Mouse (Mus musculus) urinary bladder, adult 18-20 months (tissue): ENCODE results near the gene Cmtm3.
A peak's percentile ranks its signal among the peaks of the same experiment; 100 is the strongest.
"Not testable (repeated sequence)": the region's sequence is repeated elsewhere in the genome, so short reads cannot be mapped to it uniquely, and the experiment has no call there.

Source experiments
- DNase-seq, 2 experiments: peaks; one replicate each; pipeline ENCODE4 v3.0.0; 2022; ENCODE audit warnings: low spot score in 2 of 2, mixed read lengths in 2 of 2

Cmtm3 gene

DNA sequence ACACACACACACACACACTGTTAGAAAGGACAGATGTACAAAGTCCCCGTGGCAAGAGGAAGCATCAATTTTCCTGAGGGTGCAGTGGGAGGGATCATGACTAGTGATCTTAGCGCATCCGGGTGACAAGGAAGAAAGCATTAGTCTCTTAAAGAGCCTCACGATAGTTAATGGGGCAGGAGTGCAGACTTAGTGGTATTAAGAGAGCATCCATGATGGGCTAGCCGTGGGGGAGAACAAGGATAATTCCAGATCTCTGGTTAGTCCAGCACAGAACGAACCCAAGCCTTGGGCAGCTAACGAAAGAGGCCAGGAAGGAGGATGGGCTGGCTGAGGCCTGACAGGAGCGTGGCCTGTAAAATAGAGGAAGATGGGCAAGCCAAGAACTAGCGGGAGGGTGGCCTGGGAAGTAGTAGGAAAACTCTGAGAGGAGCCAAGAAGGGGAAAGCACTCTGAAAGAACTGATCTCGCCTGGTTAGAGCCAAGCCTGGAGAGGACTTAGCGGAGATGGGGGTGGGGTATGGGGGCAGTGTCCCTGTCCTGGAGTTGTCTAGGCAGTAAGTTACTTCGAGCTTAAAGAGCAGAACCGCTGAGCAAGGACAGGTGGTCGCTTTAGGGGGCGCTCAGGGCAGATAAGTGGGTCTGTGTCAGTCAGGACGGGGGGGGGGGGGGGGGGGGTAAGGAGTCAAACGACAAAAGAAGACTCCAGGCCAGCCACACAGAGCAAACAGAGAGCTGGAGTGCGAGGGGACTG is at the start of gene Cmtm3:
Gene Cmtm3 (plus strand): TSS at position 182 of the 754 bp plus-strand sequence.
- no peak for DNase-seq

DNA sequence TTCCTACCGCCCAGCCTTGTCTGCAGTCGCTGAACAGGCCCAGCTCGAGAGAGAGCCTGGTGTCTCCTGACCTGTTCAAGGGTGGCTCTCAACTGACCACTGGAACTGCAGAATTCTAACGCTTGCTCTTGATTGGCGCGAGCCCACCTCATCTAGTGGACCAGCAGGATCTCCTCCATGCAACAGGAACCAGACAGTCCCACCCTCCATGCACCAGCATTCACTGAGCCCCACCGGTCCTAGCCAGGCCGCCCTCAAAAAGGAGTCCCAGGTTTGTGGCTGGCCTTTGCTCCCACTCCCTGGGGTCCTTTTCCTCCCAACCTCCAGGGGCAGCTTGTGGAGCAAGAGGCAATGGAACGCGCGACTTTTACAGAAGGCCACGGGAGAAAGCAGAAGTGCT is 46.1 kb upstream of the Cmtm3 start, which contains the start of gene Cmtm2a:
Gene Cmtm2a (minus strand): TSS at position 101 of the 400 bp plus-strand sequence.
- not testable (repeated sequence) for DNase-seq

- no peak for DNase-seq
Measured at GRCm38 (mm10) chr8:104294396-104294795, 44.8 kb upstream of the Cmtm3 start.

- DNase-seq: not testable (repeated sequence)
Measured at GRCm38 (mm10) chr8:104301577-104301976, 37.6 kb upstream of the Cmtm3 start.

GRCm38 (mm10) chr8:104302536-104302935 is 36.7 kb upstream of the Cmtm3 start:
- not testable (repeated sequence) for DNase-seq

GRCm38 (mm10) chr8:104304962-104305361 is 34.2 kb upstream of the Cmtm3 start:
- DNase-seq: no peak

- DNase-seq: not testable (repeated sequence)
Measured at GRCm38 (mm10) chr8:104308341-104308740, 30.9 kb upstream of the Cmtm3 start.

DNA sequence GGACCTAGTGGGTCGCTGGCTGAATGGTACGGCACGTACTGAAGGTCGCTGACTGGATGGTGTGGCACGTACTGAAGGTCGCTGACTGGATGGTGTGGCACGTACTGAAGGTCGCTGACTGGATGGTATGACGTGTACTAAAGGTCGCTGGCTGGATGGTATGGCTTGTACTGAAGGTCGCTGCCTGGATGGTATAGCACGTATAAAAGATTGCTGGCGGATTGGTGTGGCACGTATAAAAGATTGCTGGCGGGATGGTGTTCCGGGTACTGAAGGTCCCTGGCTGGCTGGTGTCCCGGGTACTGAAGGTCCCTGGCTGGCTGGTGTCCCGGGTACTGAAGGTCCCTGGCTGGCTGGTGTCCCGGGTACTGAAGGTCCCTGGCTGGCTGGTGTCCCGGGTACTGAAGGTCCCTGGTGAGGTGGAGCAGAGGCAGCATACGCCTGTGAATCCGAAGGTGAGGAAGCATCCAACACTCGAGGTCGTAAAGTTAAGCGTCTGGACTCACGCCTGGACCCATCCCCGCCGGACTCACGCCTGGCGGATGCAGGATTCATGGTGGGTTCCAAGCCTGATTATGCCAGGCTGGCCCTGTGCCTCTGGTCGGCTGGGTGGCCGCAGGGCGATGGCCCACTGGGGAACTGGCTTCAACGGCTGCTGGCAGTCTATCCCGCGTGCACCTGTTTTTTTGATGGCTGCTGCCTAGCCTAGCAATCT is 29.6 kb upstream of the Cmtm3 start, which contains the start of the genes Gm45711 and Cmtm1:
Gene Gm45711 (minus strand): TSS at position 641 of the 715 bp plus-strand sequence.
Gene Cmtm1 (minus strand): TSS at position 705 of the 715 bp plus-strand sequence.
- not testable (repeated sequence) for DNase-seq

DNA sequence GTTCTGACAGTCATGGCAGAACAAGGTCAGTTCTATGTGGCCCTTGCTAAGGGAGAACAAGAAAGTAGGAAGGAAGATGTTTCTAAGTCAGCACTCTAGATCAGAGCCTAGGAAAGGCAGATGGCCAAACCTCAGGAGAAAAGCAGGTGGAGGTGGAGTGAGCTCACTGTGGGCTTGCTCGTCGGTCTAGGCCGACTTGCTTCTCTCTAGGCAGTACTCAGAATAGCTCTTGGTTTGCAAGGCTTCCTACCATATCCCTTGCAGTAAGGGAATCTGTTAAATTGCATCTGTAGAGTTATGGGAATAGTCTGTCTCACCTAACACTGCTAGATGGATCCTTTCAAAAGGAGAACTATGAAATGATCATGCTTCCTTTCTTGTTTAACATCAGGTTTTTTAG is 27.2 kb upstream of the Cmtm3 start:
- not testable (repeated sequence) for DNase-seq

- no peak for DNase-seq
Measured at GRCm38 (mm10) chr8:104313311-104313710, 25.9 kb upstream of the Cmtm3 start.

DNA sequence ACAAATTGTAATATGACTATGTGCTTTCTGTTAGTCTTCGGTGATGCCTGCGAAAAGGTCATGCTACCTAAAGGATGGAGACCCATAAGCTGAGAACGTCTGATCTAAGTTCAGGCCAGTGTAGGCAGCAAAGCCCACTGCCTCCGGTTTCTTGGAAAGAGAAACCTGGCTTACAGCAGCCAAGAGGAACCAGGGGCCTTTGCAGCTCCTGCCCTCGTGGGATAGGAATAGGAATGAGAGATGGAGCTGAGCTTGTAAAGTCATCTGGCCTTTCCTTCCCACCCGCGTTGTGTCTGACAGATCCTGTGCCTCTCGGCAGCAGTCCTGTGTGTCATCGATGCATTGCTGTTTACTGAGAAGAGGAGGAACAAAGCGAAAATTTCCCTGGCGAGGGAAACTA is 17.9 kb upstream of the Cmtm3 start, which contains the start of gene Gm11020:
Gene Gm11020 (plus strand): TSS at position 301 of the 400 bp plus-strand sequence.
- not testable (repeated sequence) for DNase-seq

- DNase-seq: not testable (repeated sequence)
Measured at GRCm38 (mm10) chr8:104321930-104322329, 17.3 kb upstream of the Cmtm3 start, which contains the start of gene Cmtm2b. Gene Cmtm2b, plus strand, starts transcription at chr8:104322230.

DNA sequence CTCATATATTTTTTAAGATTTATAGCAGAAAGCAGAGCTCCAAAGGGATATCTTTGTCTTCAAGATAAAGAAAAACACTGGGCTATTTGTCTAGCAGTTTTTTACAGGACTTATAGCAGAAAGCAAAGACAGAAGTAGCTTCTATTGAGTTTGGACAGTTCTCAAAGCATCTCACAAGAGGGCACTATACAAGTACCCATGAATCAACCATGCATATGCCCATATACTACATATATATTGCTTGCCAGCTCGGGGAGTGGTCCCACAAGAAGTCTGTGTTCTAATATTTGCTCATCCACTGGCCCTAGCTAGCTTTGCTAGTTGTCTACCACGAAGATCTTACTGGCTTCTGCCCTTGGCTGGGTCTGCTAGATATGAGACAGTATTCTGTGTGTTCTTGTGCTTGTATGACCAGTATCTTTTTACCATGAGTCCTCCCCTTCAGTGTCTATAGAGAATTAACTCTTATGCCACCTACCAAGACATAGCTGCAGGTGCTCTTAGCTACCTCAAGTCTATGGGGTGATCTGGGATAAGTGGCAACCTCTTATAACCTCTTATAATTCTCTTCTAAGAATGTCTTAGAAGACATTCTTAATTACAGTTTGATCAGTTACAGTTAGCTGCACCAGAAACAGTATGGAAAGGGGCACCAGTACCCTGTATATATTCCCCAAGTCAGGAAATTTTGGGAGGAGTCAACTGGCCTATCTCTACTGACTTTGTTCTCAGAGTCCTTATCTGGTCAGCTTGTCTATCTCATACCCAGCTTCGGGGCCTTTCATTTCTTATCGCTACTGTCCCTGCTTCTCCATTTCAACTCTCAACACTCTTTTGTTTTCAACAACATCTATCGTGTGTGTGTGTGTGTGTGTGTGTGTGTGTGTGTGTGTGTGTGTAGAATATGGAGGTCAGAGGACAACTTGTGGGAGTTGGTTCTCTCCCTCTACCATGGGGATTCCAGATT is 6.3 kb upstream of the Cmtm3 start:
- DNase-seq: no peak

- DNase-seq: no peak
Measured at GRCm38 (mm10) chr8:104333786-104334185, 5.4 kb upstream of the Cmtm3 start.

- DNase-seq: no peak
Measured at GRCm38 (mm10) chr8:104334196-104334595, 5.0 kb upstream of the Cmtm3 start.

- no peak for DNase-seq
Measured at GRCm38 (mm10) chr8:104336806-104337205, 2.4 kb upstream of the Cmtm3 start.

DNA sequence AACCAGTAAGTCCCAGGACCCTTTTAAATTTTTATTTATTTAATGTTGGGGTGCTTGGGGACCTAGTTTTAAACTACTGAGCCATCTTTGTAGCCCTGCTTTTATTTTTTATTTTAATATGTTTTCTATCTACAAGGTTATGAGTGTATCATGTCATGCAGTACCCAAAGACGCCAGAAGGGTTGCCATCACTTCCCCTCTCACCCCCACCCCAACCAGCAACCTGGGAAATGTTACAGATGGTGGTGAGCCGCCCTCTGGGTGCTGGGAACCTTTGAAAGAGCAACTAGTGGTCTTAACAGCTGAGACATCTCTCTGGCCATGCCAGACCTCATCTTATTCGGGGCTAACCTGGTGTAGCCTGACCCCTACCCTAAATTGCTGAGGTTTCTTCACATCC is 1.3 kb upstream of the Cmtm3 start:
- DNase-seq: no peak

- no peak for DNase-seq
Measured at GRCm38 (mm10) chr8:104339983-104340232, 698 bp downstream of the Cmtm3 start.

- DNase-seq: peak; percentile 60 to 68
Measured at GRCm38 (mm10) chr8:104340233-104341105, 1.3 kb downstream of the Cmtm3 start.

DNA sequence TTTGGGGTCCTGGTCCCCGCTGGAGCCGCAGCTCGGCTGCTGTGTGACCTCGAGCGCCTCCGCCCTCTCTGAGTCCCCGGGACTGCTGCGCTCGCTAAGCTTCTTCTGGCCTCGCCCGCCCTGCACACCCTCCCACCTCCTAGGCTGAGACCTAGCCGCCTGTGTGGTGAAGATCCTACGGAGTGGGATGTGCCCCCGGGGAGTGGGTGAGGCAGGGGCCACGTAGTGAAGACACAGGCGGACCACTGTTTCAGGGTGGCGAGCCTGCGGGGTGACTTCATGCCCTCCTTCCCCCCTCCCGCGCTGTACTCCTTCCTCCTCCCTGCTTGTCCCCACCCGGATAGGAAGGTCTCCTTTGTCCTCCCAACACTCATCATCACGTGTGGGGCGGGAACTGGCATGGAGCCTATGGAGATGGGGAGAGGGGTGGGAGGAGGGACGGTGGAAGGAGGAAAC is 1.9 kb downstream of the Cmtm3 start:
- DNase-seq: peak; percentile 43 to 55
